Comparison of ENCODE assay signal across 16 mouse cellular contexts in genomic region chr1:172240945-172241708, GRCm38 (mm10). TPM values are rescaled to one million over a fixed set of nuclear protein-coding genes. Genes with fewer than 3 reads are reported as not detected.
DNase-seq lines count a peak whose midpoint lies in the region; ATAC-seq and TF ChIP-seq lines count a peak whose summit lies in the region.
"Had no signal": no experiment of that assay in that cellular context is flagged by ENCODE, and none has a peak within 500 bp of the region (broad histone marks: within the 10 kb centered on the region; RNA-seq: fewer than 3 reads in every experiment).

No protein-coding gene starts in this region.

- peak overlapping the region; percentile 84 for H3K27ac ChIP-seq in heart, embryonic 15.5 days
- peak overlapping the region; percentile 73; the same call in 1 of the 2 replicates for H3K27ac ChIP-seq in forebrain, embryonic 12.5 days
- no peak overlapping the region for H3K27ac ChIP-seq in intestine, postnatal 0 days (ENCODE audit: low read depth, low read length)

- intact Hi-C loops in heart, postnatal 10 days (cut with DNase I) = no loop called here

- H3K4me1 ChIP-seq in heart, embryonic 15.5 days (replicated peaks) = peaks cover 29% of the 10 kb centered on the region
- peaks cover 35% of the 10 kb centered on the region for H3K4me1 ChIP-seq in forebrain, embryonic 12.5 days
- no peaks in the 10 kb centered on the region for H3K4me1 ChIP-seq in intestine, postnatal 0 days (replicated peaks; ENCODE audit: control insufficient read depth, insufficient read depth, low read length)

- H3K9ac ChIP-seq in heart, embryonic 15.5 days = no peak overlapping the region
- no peak overlapping the region for H3K9ac ChIP-seq in forebrain, embryonic 12.5 days
- H3K9ac ChIP-seq in intestine, postnatal 0 days (ENCODE audit: low read depth, low read length) = no peak overlapping the region
- H3K9ac ChIP-seq: hindbrain, embryonic 14.5 days had no signal

- H3K36me3 ChIP-seq in heart, embryonic 15.5 days = no peaks in the 10 kb centered on the region
- no peaks in the 10 kb centered on the region for H3K36me3 ChIP-seq in forebrain, embryonic 12.5 days (replicated peaks)
- H3K36me3 ChIP-seq in intestine, postnatal 0 days (ENCODE audit: control insufficient read depth, insufficient read depth) = no peaks in the 10 kb centered on the region

- H3K4me3 ChIP-seq in heart, embryonic 15.5 days = no peak overlapping the region
- H3K4me3 ChIP-seq in forebrain, embryonic 12.5 days (replicated peaks) = no peak overlapping the region
- no peak overlapping the region for H3K4me3 ChIP-seq in intestine, postnatal 0 days (ENCODE audit: low read depth, low read length)

- no peaks in the 10 kb centered on the region for H3K9me3 ChIP-seq in heart, embryonic 15.5 days (replicated peaks)
- no peaks in the 10 kb centered on the region for H3K9me3 ChIP-seq in forebrain, embryonic 12.5 days
- H3K9me3 ChIP-seq in intestine, postnatal 0 days (ENCODE audit: control insufficient read depth) = no peaks in the 10 kb centered on the region

- WGBS in heart, embryonic 15.5 days = 67% methylated on average over 6 of the region's 6 CpGs
- WGBS in forebrain, embryonic 12.5 days = 38% methylated on average over 6 of the region's 6 CpGs
- WGBS in intestine, postnatal 0 days = 65% methylated on average over 6 of the region's 6 CpGs

- no peak overlapping the region for H3K4me2 ChIP-seq in heart, embryonic 15.5 days
- no peak overlapping the region for H3K4me2 ChIP-seq in forebrain, embryonic 12.5 days
- H3K4me2 ChIP-seq in intestine, postnatal 0 days (replicated peaks; ENCODE audit: low read depth) = no peak overlapping the region
- H3K4me2 ChIP-seq: hindbrain, embryonic 14.5 days had no signal

- no peak for TF ChIP-seq CTCF in intestine, postnatal 0 days (IDR thresholded peaks at IDR 0.05; ENCODE audit: low read depth)

- H3K27me3 ChIP-seq in heart, embryonic 15.5 days = no peaks in the 10 kb centered on the region
- H3K27me3 ChIP-seq in forebrain, embryonic 12.5 days = peaks cover 12% of the 10 kb centered on the region
- H3K27me3 ChIP-seq in intestine, postnatal 0 days (replicated peaks; ENCODE audit: control insufficient read depth, insufficient read depth, low read length) = peaks cover 7% of the 10 kb centered on the region; the same call in 1 of the 2 replicates

- no peak for DNase-seq in heart, postnatal 10 days
- peak; percentile 59 for DNase-seq in MEL-GATA-1-ER (ENCODE audit: extremely low read depth, low read depth)
- DNase-seq in kidney, postnatal 14 days = peak; percentile 45
- DNase-seq in gastrocnemius, adult 18-20 months (ENCODE audit: low spot score) = no peak
- no peak for DNase-seq in cerebellum, postnatal 4 days (ENCODE audit: low spot score in 2 of 2)
- DNase-seq: adrenal gland, postnatal 25 days; cerebellum, postnatal 10 days; liver; spleen, adult 18-20 months; thymus, postnatal 25 days had no signal

- no peak for ATAC-seq in heart, embryonic 15.5 days (replicated peaks; ENCODE audit: insufficient number of reproducible peaks, insufficient read depth, low FRiP score, low read depth)
- no peak for ATAC-seq in forebrain, embryonic 12.5 days (ENCODE audit: low FRiP score)
- no peak for ATAC-seq in intestine, postnatal 0 days

RNA-seq across cellular contexts. Expression of gene Atp1a4, which starts 17.1 kb away (rescaled TPM):
- 0.10 and 0.28 TPM in 2 replicates for polyA plus RNA-seq in heart, embryonic 15.5 days (2015; fragmentation: Nextera tagmentation; extraction: Ambion mirVana)
- total RNA-seq in heart, postnatal 10 days (2021) = not detected
- 0.05 and 0.06 TPM in 2 replicates for polyA plus RNA-seq in forebrain, embryonic 12.5 days (2016; fragmentation: Nextera tagmentation; extraction: Ambion mirVana)
- polyA plus RNA-seq in intestine, postnatal 0 days (2015; fragmentation: Nextera tagmentation; extraction: Ambion mirVana) = not detected in 2 replicates
- total RNA-seq in gastrocnemius, adult 18-20 months (2021) = under 1 TPM; 0.40 to 0.43 TPM
- total RNA-seq: layer of hippocampus, adult 8-10 months; megakaryocyte-erythroid progenitor cell, adult 5-6 weeks had no signal

RNA-seq across cellular contexts. Expression of gene Igsf8, which starts 20.3 kb away (rescaled TPM):
- polyA plus RNA-seq in heart, embryonic 15.5 days (2015; fragmentation: Nextera tagmentation; extraction: Ambion mirVana) = 20.6 and 35.4 TPM in 2 replicates
- total RNA-seq in heart, postnatal 10 days (2021) = 10 to 100 TPM; 13.6 to 17.1 TPM
- 122 and 127 TPM in 2 replicates for polyA plus RNA-seq in forebrain, embryonic 12.5 days (2016; fragmentation: Nextera tagmentation; extraction: Ambion mirVana)
- 17.7 and 17.8 TPM in 2 replicates for polyA plus RNA-seq in intestine, postnatal 0 days (2015; fragmentation: Nextera tagmentation; extraction: Ambion mirVana)
- total RNA-seq in gastrocnemius, adult 18-20 months (2021) = 10 to 100 TPM in 1 of 2 experiments, 1 to 10 TPM in 1; 7.6 to 10.6 TPM

RNA-seq across cellular contexts. Expression of gene Casq1, which starts 21.5 kb away (rescaled TPM):
- polyA plus RNA-seq in heart, embryonic 15.5 days (2015; fragmentation: Nextera tagmentation; extraction: Ambion mirVana) = 96.7 and 102 TPM in 2 replicates
- total RNA-seq in heart, postnatal 10 days (2021) = 1 to 10 TPM; 6.6 to 9.1 TPM
- polyA plus RNA-seq in forebrain, embryonic 12.5 days (2016; fragmentation: Nextera tagmentation; extraction: Ambion mirVana) = 1.6 and 2.3 TPM in 2 replicates
- 21.5 and 22.8 TPM in 2 replicates for polyA plus RNA-seq in intestine, postnatal 0 days (2015; fragmentation: Nextera tagmentation; extraction: Ambion mirVana)
- total RNA-seq in gastrocnemius, adult 18-20 months (2021) = 1,000 to 10,000 TPM; 2,670 to 3,214 TPM
- total RNA-seq: adrenal gland, postnatal 25 days; megakaryocyte-erythroid progenitor cell, adult 5-6 weeks had no signal

RNA-seq across cellular contexts. Expression of gene Pea15a, which starts 34.5 kb away (rescaled TPM):
- 165 and 179 TPM in 2 replicates for polyA plus RNA-seq in heart, embryonic 15.5 days (2015; fragmentation: Nextera tagmentation; extraction: Ambion mirVana)
- 100 to 1,000 TPM; 111 to 121 TPM for total RNA-seq in heart, postnatal 10 days (2021)
- 405 and 443 TPM in 2 replicates for polyA plus RNA-seq in forebrain, embryonic 12.5 days (2016; fragmentation: Nextera tagmentation; extraction: Ambion mirVana)
- 44.5 and 44.9 TPM in 2 replicates for polyA plus RNA-seq in intestine, postnatal 0 days (2015; fragmentation: Nextera tagmentation; extraction: Ambion mirVana)
- 10 to 100 TPM; 20.2 to 33.2 TPM for total RNA-seq in gastrocnemius, adult 18-20 months (2021)

RNA-seq across cellular contexts. Expression of gene Atp1a2, which starts 56.7 kb away (rescaled TPM):
- 17.4 and 17.9 TPM in 2 replicates for polyA plus RNA-seq in heart, embryonic 15.5 days (2015; fragmentation: Nextera tagmentation; extraction: Ambion mirVana)
- 100 to 1,000 TPM; 228 to 235 TPM for total RNA-seq in heart, postnatal 10 days (2021)
- 9.5 and 10.8 TPM in 2 replicates for polyA plus RNA-seq in forebrain, embryonic 12.5 days (2016; fragmentation: Nextera tagmentation; extraction: Ambion mirVana)
- polyA plus RNA-seq in intestine, postnatal 0 days (2015; fragmentation: Nextera tagmentation; extraction: Ambion mirVana) = 1.9 and 2.8 TPM in 2 replicates
- 1,000 to 10,000 TPM in 1 of 2 experiments, 100 to 1,000 TPM in 1; 896 to 1,049 TPM for total RNA-seq in gastrocnemius, adult 18-20 months (2021)
- total RNA-seq: megakaryocyte-erythroid progenitor cell, adult 5-6 weeks had no signal

Comparison
In these comparisons a context has a peak if more than half of its experiments do, and no peak if none do; other contexts are left out.
1. DNase-seq: peak in MEL-GATA-1-ER (single experiment) and kidney, postnatal 14 days (single experiment); none in heart, postnatal 10 days (0 of 2), gastrocnemius, adult 18-20 months (single experiment) and cerebellum, postnatal 4 days (0 of 2).